Mouse (Mus musculus) hindbrain, embryonic 16.5 days (tissue): ENCODE results near the gene Tmcc2. TPM values are rescaled to one million over a fixed set of nuclear protein-coding genes. Genes with fewer than 3 reads are reported as not detected.

Source experiments
- ATAC-seq: fragments of 200-750 bp; cut with Nextera tagmentation; 2 replicates; pipeline ENCODE4 v1.8.0; 2017; ENCODE audit warnings: moderate TSS enrichment, moderate library complexity
- H3K27ac ChIP-seq: fragments of 300-500 bp; sonication (generic); 2 replicates; pipeline ENCODE4 v1.5.1; 2014; ENCODE audit warnings: low read depth, mild to moderate bottlenecking, control low read depth, low read length, moderate library complexity
- H3K27me3 ChIP-seq: fragments of 300-500 bp; sonication (generic); replicated peaks from 2 replicates; pipeline ENCODE4 v1.6.1; 2014; ENCODE audit warnings: low read length; ENCODE audit not compliant: control insufficient read depth, insufficient read depth
- H3K36me3 ChIP-seq: fragments of 300-500 bp; sonication (generic); 2 replicates; pipeline ENCODE4 v1.6.1; 2014; ENCODE audit warnings: mild to moderate bottlenecking, low read length, moderate library complexity, mixed read lengths; ENCODE audit not compliant: control insufficient read depth, insufficient read depth
- H3K4me1 ChIP-seq: fragments of 300-500 bp; sonication (generic); 2 replicates; pipeline ENCODE4 v1.6.1; 2014; ENCODE audit warnings: low read depth, low read length; ENCODE audit not compliant: control insufficient read depth, insufficient read depth
- H3K4me2 ChIP-seq: fragments of 300-500 bp; sonication (generic); 2 replicates; pipeline ENCODE4 v1.6.1; 2014; ENCODE audit warnings: mild to moderate bottlenecking, low read length, control low read depth, moderate library complexity
- H3K4me3 ChIP-seq: fragments of 300-500 bp; sonication (generic); 2 replicates; pipeline ENCODE4 v1.5.1; 2014; ENCODE audit warnings: mild to moderate bottlenecking, low read length, control low read depth, moderate library complexity
- H3K9ac ChIP-seq: fragments of 300-500 bp; sonication (generic); 2 replicates; pipeline ENCODE4 v1.6.1; 2014; ENCODE audit warnings: low read depth, mild to moderate bottlenecking, control low read depth, low read length, moderate library complexity
- H3K9me3 ChIP-seq: fragments of 300-500 bp; sonication (generic); 2 replicates; pipeline ENCODE4 v1.6.1; 2014; ENCODE audit warnings: mild to moderate bottlenecking, low read length, moderate library complexity; ENCODE audit not compliant: control insufficient read depth
- WGBS: fragments of 180-500 bp; shearing (Covaris S2); extraction: QIAGEN DNeasy Blood & Tissue Kit; methylation state at CpG from one replicate; pipeline ENCODE4 v1.1.7; 2014; 5-methylcytosine and 5-hydroxymethylcytosine counted together
- polyA plus RNA-seq: library from polyadenylated mRNA; unstranded; fragments of >200 nt; fragmentation: Nextera tagmentation; extraction: Ambion mirVana; gene quantifications from 2 replicates; pipeline ENCODE4 v1.2.1, GENCODE M21; 2015

The Tmcc2 gene
- polyA plus RNA-seq, 1 experiment from 2014 or later: 26.6 TPM

DNA sequence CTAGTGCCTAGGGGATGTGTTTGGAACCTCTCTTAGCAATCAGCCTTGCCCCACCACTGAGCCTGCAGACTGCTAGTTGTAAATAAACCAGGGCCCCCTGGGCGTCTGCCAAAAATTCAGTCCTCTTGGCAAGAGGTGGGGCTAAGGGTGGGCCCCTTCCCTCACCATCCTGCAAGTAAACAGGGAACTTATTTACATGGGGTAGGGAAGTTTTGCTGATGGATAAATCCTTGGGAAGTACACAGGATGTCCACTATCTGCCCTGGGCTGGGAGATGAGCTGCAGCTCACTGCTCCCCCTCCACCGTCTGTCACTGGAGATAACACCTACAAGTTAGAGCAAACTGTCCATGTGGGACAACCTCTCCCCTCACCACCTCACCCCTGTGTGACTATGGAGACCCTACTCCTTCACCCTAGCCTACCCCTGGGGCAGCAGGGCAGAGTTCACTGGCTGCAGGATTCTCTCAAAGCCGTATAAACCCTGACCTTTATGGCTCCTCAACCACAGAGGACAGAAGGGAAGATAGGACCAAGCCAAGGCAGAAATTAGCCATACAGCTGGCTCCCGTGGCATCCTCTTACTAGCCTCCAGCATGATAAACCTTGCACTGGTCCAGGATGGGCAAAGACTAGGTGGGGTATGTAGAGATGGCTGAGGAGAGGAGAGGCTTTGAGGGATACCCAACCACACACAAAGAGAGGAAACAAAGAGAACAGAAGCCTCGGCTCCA, 16.8 kb downstream of the Tmcc2 start:
- Histone ChIP-seq H3K27ac (no peak overlapping the region), H3K9me3 (no peaks in the 10 kb centered on the region), H3K4me1 (peaks cover 43% of the 10 kb centered on the region), H3K36me3 (no peaks in the 10 kb centered on the region), H3K27me3 (no peaks in the 10 kb centered on the region), H3K4me3 (no peak overlapping the region), H3K9ac (no peak overlapping the region), H3K4me2 (no peak overlapping the region)
- WGBS: 30% methylated on average over 5 of the region's 5 CpGs
- peak; percentile 59 for ATAC-seq

DNA sequence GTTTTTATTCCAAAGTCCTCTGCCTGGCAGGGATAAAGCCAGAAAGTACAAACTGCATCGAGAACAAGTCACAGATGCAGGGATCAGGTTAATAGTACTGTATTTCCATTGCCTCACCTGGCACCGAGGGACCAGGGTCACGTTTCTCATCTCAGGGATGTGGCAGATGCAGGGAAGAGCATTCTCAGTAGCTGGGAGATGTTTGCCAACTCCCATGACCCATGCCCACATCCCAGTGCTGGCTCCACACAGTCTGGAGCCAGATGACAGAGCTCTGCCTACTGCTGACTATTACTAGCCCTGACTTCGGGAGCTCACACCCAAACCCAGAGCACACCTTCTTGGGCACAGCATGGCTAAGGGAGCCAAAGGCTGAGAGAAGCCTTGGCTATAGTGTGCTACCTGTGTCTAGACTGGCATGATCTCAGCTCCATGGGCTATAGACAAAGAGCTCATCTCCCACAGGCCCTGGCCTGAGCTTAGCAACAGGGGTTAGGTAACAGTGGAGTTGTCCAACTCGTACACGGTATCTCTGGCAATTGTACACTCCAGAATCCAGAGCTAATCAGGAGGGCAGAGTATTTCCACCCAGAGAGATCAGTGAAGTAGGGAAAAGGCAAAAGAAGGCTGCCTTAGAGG, 18.1 kb downstream of the Tmcc2 start:
- no peaks in the 10 kb centered on the region for H3K36me3 ChIP-seq
- ATAC-seq: no peak
- H3K9me3 ChIP-seq: no peaks in the 10 kb centered on the region
- H3K4me2 ChIP-seq: no peak overlapping the region
- H3K27ac ChIP-seq: peak overlapping the region; percentile 20; the same call in 1 of the 2 replicates
- H3K27me3 ChIP-seq: no peaks in the 10 kb centered on the region
- no peak overlapping the region for H3K4me3 ChIP-seq
- H3K9ac ChIP-seq: peak overlapping the region; percentile 15; the same call in 1 of the 2 replicates
- 66% methylated on average over 6 of the region's 6 CpGs for WGBS
- H3K4me1 ChIP-seq: peaks cover 43% of the 10 kb centered on the region

DNA sequence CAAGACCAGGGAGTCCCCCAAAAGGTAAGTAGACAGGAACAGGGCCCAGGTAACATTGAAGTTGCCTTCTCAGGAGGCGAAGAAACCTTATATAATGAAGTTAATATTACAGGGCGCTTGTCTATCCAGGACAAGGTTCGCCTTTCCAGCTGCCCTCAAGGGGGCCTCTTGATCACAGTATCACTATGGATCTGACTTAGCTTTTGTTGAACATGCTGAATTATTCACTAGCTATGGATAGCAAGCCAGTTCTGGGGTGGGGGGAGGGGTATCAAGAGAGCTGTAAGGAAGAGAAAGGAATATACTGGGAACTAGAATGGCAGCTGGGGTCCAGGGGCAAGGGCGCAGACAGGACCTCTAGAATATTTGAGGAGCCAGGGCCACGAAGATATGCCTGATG, 18.7 kb downstream of the Tmcc2 start:
- Histone ChIP-seq H3K9ac (no peak overlapping the region), H3K4me2 (no peak overlapping the region)
- no peak for ATAC-seq

DNA sequence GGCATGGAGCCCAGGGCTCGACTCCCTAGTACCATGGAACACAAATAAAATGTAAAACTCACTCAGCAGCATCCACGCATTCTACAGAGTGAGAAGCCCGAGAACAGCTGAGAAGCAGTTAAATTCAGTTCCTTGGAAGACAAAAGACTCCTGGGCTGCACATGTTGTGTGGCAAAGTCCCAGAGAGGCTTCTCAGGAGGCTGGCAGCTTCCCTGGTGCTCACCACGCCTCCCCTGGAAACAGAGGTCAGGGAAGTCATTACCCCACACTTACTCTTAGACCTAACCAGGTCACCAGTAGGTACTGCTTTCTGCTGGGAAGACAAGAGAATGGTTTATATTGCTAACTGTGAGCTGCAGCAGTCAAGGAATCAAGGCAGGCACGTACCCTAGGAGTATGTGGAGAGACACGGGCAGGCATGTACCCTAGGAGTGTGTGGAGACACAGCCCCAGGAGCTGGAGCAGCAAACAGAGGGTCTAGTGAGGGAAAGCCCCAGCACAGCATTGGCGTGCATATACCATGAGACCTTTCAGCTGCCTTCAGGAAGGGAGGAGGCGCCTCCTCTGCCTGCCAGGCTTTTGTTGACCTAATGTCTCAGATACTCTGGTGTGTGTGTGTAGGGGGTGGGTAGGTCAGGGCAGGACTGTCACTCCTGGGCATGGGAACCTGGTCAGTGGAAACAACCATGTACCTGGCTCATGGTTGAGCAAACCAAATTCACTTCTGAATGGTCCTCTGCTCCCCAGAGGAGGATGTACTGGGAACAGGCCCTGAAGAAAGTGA, 19.6 kb downstream of the Tmcc2 start:
- 32% methylated on average over 8 of the region's 8 CpGs for WGBS
- Histone ChIP-seq H3K4me3 (no peak overlapping the region), H3K4me2 (no peak overlapping the region), H3K36me3 (no peaks in the 10 kb centered on the region), H3K27ac (no peak overlapping the region), H3K9me3 (no peaks in the 10 kb centered on the region), H3K4me1 (peaks cover 50% of the 10 kb centered on the region), H3K27me3 (no peaks in the 10 kb centered on the region), H3K9ac (no peak overlapping the region)
- ATAC-seq: no peak

More for the DNA sequence above, 18.7 kb downstream of the Tmcc2 start:
- no peaks in the 10 kb centered on the region for H3K9me3 ChIP-seq
- H3K27ac ChIP-seq: no peak overlapping the region
- no peaks in the 10 kb centered on the region for H3K36me3 ChIP-seq
- H3K4me3 ChIP-seq: no peak overlapping the region
- peaks cover 47% of the 10 kb centered on the region for H3K4me1 ChIP-seq
- WGBS: 49% methylated on average over 5 of the region's 5 CpGs
- no peaks in the 10 kb centered on the region for H3K27me3 ChIP-seq

DNA sequence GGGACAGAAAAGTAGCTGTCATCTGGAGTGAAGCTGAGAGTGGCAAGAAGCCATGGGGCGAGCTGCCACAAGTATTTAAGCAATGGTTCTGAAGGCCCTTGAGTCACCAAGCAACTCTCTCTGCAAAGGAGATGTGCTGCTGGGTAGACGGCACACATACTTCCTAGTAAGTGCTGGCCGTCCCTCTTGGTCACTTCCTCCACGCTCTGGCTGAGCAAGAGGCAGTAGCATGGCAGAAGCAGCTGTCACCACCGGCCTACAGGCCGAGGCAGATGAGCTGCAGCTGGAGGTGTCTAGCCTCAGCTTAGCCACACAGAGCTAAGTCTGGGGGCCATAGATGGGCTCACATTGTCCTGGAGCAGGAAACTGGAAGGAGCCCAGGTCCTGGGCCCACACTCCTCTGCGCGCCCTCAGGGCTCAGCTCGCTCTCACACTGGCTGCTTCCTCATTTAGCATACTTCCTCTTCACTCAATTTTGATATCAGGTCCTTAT, 20.4 kb downstream of the Tmcc2 start:
- Histone ChIP-seq H3K9me3 (no peaks in the 10 kb centered on the region), H3K4me3 (no peak overlapping the region), H3K27ac (no peak overlapping the region), H3K4me1 (peaks cover 50% of the 10 kb centered on the region), H3K36me3 (no peaks in the 10 kb centered on the region), H3K9ac (no peak overlapping the region), H3K4me2 (no peak overlapping the region), H3K27me3 (no peaks in the 10 kb centered on the region)
- 72% methylated on average over 9 of the region's 9 CpGs for WGBS
- no peak for ATAC-seq

DNA sequence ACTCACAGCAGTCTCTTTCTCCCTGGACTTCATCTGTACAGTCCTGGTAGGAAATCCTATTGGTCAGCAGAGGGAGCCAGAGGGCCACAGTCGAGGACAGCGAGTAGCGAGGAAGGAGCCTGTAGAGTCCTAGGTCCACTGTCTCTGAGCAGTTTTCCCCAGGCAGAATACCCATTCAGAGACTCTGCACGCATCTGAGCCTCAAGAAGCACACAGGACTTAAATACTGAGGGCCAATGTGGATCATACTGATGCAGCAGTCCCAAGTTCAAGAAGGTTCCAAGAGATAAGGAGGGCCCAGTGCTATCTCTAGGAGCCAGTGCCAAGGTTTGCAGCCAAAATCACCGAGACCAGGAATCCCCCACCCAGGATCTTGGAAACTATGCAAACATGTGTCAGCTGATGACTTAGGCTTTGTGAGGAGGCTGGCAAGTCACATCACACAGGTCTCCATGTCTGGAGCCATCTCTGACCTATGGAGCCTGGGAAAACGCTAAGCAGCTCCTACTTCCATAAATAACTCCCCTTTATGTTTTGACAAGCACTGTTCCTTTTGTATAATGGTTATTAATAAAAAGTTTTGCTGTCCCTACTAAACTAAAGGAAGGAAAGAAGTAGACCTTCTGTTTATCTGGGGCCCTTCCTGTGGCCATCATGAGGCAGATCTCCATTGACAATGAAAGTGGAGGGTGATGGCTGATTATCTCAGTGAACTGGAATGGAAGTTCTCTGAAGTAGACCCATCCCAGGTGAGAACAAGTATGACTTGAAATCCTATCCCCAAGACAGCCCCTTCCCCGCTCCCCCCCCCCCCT, 23.2 kb downstream of the Tmcc2 start:
- H3K4me1 ChIP-seq: peaks cover 34% of the 10 kb centered on the region
- H3K27ac ChIP-seq: no peak overlapping the region
- WGBS: 30% methylated on average over 7 of the region's 7 CpGs

DNA sequence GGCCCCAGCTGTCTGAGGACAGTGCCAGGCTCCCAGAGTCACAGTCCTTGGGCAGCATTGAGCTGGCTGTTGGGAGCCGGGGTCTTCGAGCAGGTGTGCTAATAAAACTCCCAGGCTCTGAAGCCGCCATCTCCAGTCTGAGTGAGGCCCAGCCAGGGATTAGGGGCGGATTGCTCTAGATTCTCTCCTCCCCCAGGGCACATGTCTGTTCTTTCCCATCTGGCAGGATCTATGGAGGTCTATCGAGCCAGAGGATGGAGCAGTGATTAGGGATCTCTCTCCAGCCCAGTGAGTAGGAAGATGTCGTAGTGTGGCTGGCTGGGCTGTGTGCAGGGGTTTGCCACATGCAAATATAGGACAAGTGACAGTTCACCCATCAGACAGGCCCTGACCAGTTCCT, 24.1 kb downstream of the Tmcc2 start:
- Histone ChIP-seq H3K36me3 (no peaks in the 10 kb centered on the region), H3K27me3 (no peaks in the 10 kb centered on the region), H3K9ac (peak overlapping the region; percentile 41; the same call in 1 of the 2 replicates), H3K4me3 (no peak overlapping the region), H3K4me2 (no peak overlapping the region), H3K27ac (no peak overlapping the region), H3K4me1 (peaks cover 25% of the 10 kb centered on the region), H3K9me3 (no peaks in the 10 kb centered on the region)
- 52% methylated on average over 6 of the region's 6 CpGs for WGBS
- peak; percentile 37; the same call in 1 of the 2 replicates for ATAC-seq

More for the DNA sequence above, 23.2 kb downstream of the Tmcc2 start:
- Histone ChIP-seq H3K36me3 (no peaks in the 10 kb centered on the region), H3K9me3 (no peaks in the 10 kb centered on the region), H3K9ac (no peak overlapping the region), H3K4me3 (no peak overlapping the region), H3K27me3 (no peaks in the 10 kb centered on the region), H3K4me2 (no peak overlapping the region)
- ATAC-seq: peak; percentile 86

DNA sequence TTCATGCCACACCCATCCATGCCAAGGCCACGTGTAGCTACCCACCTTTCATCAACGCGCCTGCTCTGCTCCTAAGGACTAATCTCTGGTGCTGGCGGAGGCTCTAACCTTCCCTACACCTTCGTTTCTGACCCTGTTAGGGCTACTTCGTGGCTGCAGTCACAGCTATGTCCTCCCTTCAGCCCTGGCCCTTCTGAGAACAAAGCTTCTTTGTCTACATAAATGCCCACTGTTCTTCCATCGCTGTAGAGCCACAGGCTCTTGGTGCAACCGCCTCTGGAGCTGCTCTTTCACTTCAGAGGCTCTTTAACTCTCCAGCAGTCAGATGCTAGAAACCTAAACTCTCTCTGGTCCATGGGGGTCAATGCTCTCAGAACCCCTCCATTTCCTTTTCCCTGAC, 24.8 kb downstream of the Tmcc2 start:
- Histone ChIP-seq H3K4me3 (no peak overlapping the region), H3K9me3 (no peaks in the 10 kb centered on the region), H3K36me3 (no peaks in the 10 kb centered on the region; the same call in 1 of the 2 replicates), H3K4me2 (no peak overlapping the region), H3K27ac (no peak overlapping the region), H3K27me3 (no peaks in the 10 kb centered on the region), H3K4me1 (peaks cover 18% of the 10 kb centered on the region), H3K9ac (no peak overlapping the region)
- WGBS: 60% methylated on average over 8 of the region's 8 CpGs
- ATAC-seq: no peak
